ENCODE assay signal across 9 mouse cellular contexts in genomic region chr12:111696239-111696638, GRCm38 (mm10). TPM values are rescaled to one million over a fixed set of nuclear protein-coding genes. Genes with fewer than 3 reads are reported as not detected.
DNase-seq lines count a peak whose midpoint lies in the region; ATAC-seq lines count a peak whose summit lies in the region.
"Had no signal": no experiment of that assay in that cellular context is flagged by ENCODE, and none has a peak within 500 bp of the region (broad histone marks: within the 10 kb centered on the region; RNA-seq: fewer than 3 reads in every experiment).

No protein-coding gene starts in this region.

- no peak overlapping the region for H3K4me2 ChIP-seq in kidney, embryonic 15.5 days
- no peak overlapping the region for H3K4me2 ChIP-seq in embryonic facial prominence, embryonic 14.5 days (ENCODE audit: low read depth, low read length)
- H3K4me2 ChIP-seq in heart, embryonic 14.5 days (ENCODE audit: low read length): no peak overlapping the region
- H3K4me2 ChIP-seq: limb, embryonic 13.5 days had no signal

- H3K27ac ChIP-seq in kidney, embryonic 15.5 days: no peak overlapping the region
- no peak overlapping the region for H3K27ac ChIP-seq in embryonic facial prominence, embryonic 14.5 days (replicated peaks; ENCODE audit: low read depth, low read length)
- H3K27ac ChIP-seq in heart, embryonic 14.5 days (replicated peaks in 1 of 2; ENCODE audit: control insufficient read depth in 1 of 2, insufficient read depth in 1 of 2, low read depth in 2 of 2, low read length in 2 of 2): no peak overlapping the region
- H3K27ac ChIP-seq: limb, embryonic 13.5 days had no signal

- H3K9me3 ChIP-seq in kidney, embryonic 15.5 days (replicated peaks): no peaks in the 10 kb centered on the region
- H3K9me3 ChIP-seq in embryonic facial prominence, embryonic 14.5 days (ENCODE audit: control insufficient read depth, low read length): no peaks in the 10 kb centered on the region
- H3K9me3 ChIP-seq in heart, embryonic 14.5 days (ENCODE audit: control insufficient read depth, low read length): no peaks in the 10 kb centered on the region
- H3K9me3 ChIP-seq: limb, embryonic 13.5 days had no signal

- no peaks in the 10 kb centered on the region for H3K27me3 ChIP-seq in kidney, embryonic 15.5 days
- no peaks in the 10 kb centered on the region for H3K27me3 ChIP-seq in embryonic facial prominence, embryonic 14.5 days (replicated peaks; ENCODE audit: control insufficient read depth, insufficient read depth, low read length)
- H3K27me3 ChIP-seq in heart, embryonic 14.5 days (ENCODE audit: control insufficient read depth, insufficient read depth, low read length): no peaks in the 10 kb centered on the region
- H3K27me3 ChIP-seq: limb, embryonic 13.5 days had no signal

- WGBS in kidney, embryonic 15.5 days: 26% methylated on average over 6 of the region's 6 CpGs
- WGBS in embryonic facial prominence, embryonic 14.5 days: 30% methylated on average over 6 of the region's 6 CpGs
- 31% methylated on average over 6 of the region's 6 CpGs for whole genome bisulfite sequencing in heart, embryonic 14.5 days

- H3K36me3 ChIP-seq in kidney, embryonic 15.5 days: no peaks in the 10 kb centered on the region
- H3K36me3 ChIP-seq in embryonic facial prominence, embryonic 14.5 days (ENCODE audit: control insufficient read depth, insufficient read depth, low read length): no peaks in the 10 kb centered on the region
- no peaks in the 10 kb centered on the region for H3K36me3 ChIP-seq in heart, embryonic 14.5 days (ENCODE audit: control insufficient read depth, insufficient read depth, low read length)
- H3K36me3 ChIP-seq: limb, embryonic 13.5 days had no signal

- ATAC-seq in kidney, embryonic 15.5 days (replicated peaks; ENCODE audit: low FRiP score): no peak
- ATAC-seq in embryonic facial prominence, embryonic 14.5 days (ENCODE audit: low read depth): 0 out of 2 replicates have a peak, but pooled peaks have one; percentile 1
- peak; percentile 17; the same call in 1 of the 2 replicates for ATAC-seq in heart, embryonic 14.5 days (ENCODE audit: insufficient number of reproducible peaks, insufficient read depth, low FRiP score, low read depth)

- no peak overlapping the region for H3K4me3 ChIP-seq in kidney, embryonic 15.5 days (replicated peaks)
- H3K4me3 ChIP-seq in embryonic facial prominence, embryonic 14.5 days (ENCODE audit: low read depth, low read length): no peak overlapping the region
- H3K4me3 ChIP-seq in heart, embryonic 14.5 days (ENCODE audit: control insufficient read depth in 1 of 2, insufficient read depth in 1 of 2, low read depth in 1 of 2, low read length in 2 of 2): no peak overlapping the region
- H3K4me3 ChIP-seq: limb, embryonic 13.5 days had no signal

- H3K9ac ChIP-seq in kidney, embryonic 15.5 days: no peak overlapping the region
- H3K9ac ChIP-seq in embryonic facial prominence, embryonic 14.5 days (ENCODE audit: low read depth, low read length): no peak overlapping the region
- no peak overlapping the region for H3K9ac ChIP-seq in heart, embryonic 14.5 days (ENCODE audit: low read length)
- H3K9ac ChIP-seq: limb, embryonic 13.5 days had no signal

- peaks cover 42% of the 10 kb centered on the region for H3K4me1 ChIP-seq in kidney, embryonic 15.5 days
- peaks cover 23% of the 10 kb centered on the region for H3K4me1 ChIP-seq in embryonic facial prominence, embryonic 14.5 days (ENCODE audit: control insufficient read depth, insufficient read depth, low read length)
- peaks cover 22 to 31% of the 10 kb centered on the region in 2 experiments for H3K4me1 ChIP-seq in heart, embryonic 14.5 days (ENCODE audit: control insufficient read depth in 2 of 2, insufficient read depth in 2 of 2, low read length in 2 of 2)

- peak; percentile 58 for DNase-seq in kidney, adult 11 months
- DNase-seq in adrenal gland, postnatal 25 days: peak; percentile 60
- peak; percentile 85 for DNase-seq in embryonic facial prominence, embryonic 14.5 days (ENCODE audit: low spot score)
- DNase-seq in kidney, postnatal 14 days: peak; percentile 81
- DNase-seq in lung, postnatal 36 days: peak; percentile 81
- peak; percentile 93 for DNase-seq in retina, postnatal 1 day

RNA-seq across cellular contexts. Expression of gene Bag5, which starts 16.8 kb away (rescaled TPM):
- 51.4 and 53.6 TPM in 2 replicates for polyA plus RNA-seq in kidney, embryonic 15.5 days (2015; fragmentation: Nextera tagmentation; extraction: Ambion mirVana)
- 34.8 and 36.2 TPM in 2 replicates for total RNA-seq in adrenal gland, postnatal 25 days (2021)
- 59.0 and 61.5 TPM in 2 replicates for polyA plus RNA-seq in embryonic facial prominence, embryonic 14.5 days (2014; fragmentation: Nextera tagmentation; extraction: Ambion mirVana)
- polyA plus RNA-seq in heart, embryonic 14.5 days (2014; fragmentation: Nextera tagmentation; extraction: Ambion mirVana): 42.1 and 42.6 TPM in 2 replicates

RNA-seq across cellular contexts. Expression of gene Apopt1, which starts 16.8 kb away (rescaled TPM):
- polyA plus RNA-seq in kidney, embryonic 15.5 days (2015; fragmentation: Nextera tagmentation; extraction: Ambion mirVana): 53.5 and 57.4 TPM in 2 replicates
- 69.6 and 71.2 TPM in 2 replicates for total RNA-seq in adrenal gland, postnatal 25 days (2021)
- 46.6 and 48.0 TPM in 2 replicates for polyA plus RNA-seq in embryonic facial prominence, embryonic 14.5 days (2014; fragmentation: Nextera tagmentation; extraction: Ambion mirVana)
- 49.7 and 51.0 TPM in 2 replicates for polyA plus RNA-seq in heart, embryonic 14.5 days (2014; fragmentation: Nextera tagmentation; extraction: Ambion mirVana)

RNA-seq across cellular contexts. Expression of gene Trmt61a, which starts 18.3 kb away (rescaled TPM):
- 10.7 and 12.8 TPM in 2 replicates for polyA plus RNA-seq in kidney, embryonic 15.5 days (2015; fragmentation: Nextera tagmentation; extraction: Ambion mirVana)
- total RNA-seq in adrenal gland, postnatal 25 days (2021): 9.6 and 11.0 TPM in 2 replicates
- 5.8 and 7.9 TPM in 2 replicates for polyA plus RNA-seq in embryonic facial prominence, embryonic 14.5 days (2014; fragmentation: Nextera tagmentation; extraction: Ambion mirVana)
- 3.1 and 5.5 TPM in 2 replicates for polyA plus RNA-seq in heart, embryonic 14.5 days (2014; fragmentation: Nextera tagmentation; extraction: Ambion mirVana)

RNA-seq across cellular contexts. Expression of gene Ckb, which starts 24.1 kb away (rescaled TPM):
- 126 and 154 TPM in 2 replicates for polyA plus RNA-seq in kidney, embryonic 15.5 days (2015; fragmentation: Nextera tagmentation; extraction: Ambion mirVana)
- 24.3 and 27.3 TPM in 2 replicates for total RNA-seq in adrenal gland, postnatal 25 days (2021)
- polyA plus RNA-seq in embryonic facial prominence, embryonic 14.5 days (2014; fragmentation: Nextera tagmentation; extraction: Ambion mirVana): 206 and 208 TPM in 2 replicates
- 262 and 266 TPM in 2 replicates for polyA plus RNA-seq in heart, embryonic 14.5 days (2014; fragmentation: Nextera tagmentation; extraction: Ambion mirVana)
